Mouse (Mus musculus) hindbrain, embryonic 15.5 days (tissue): Measurements from ENCODE around the gene Hoxa3. TPM values are rescaled to one million over a fixed set of nuclear protein-coding genes. Genes with fewer than 3 reads are reported as not detected.

Experiments used
- ATAC-seq: fragments of 200-750 bp; cut with Nextera tagmentation; 2 replicates; pipeline ENCODE4 v1.8.0; 2017; ENCODE audit warnings: low read depth, moderate number of reproducible peaks, moderate TSS enrichment; ENCODE audit not compliant: low FRiP score
- H3K27ac ChIP-seq: fragments of 300-500 bp; sonication (generic); replicated peaks from 2 replicates; pipeline ENCODE4 v1.5.1; 2015; ENCODE audit warnings: mild to moderate bottlenecking, inconsistent platforms
- H3K27me3 ChIP-seq: fragments of 300-500 bp; sonication (generic); 2 replicates; pipeline ENCODE4 v1.6.1; 2015; ENCODE audit warnings: control low read depth, inconsistent platforms
- H3K36me3 ChIP-seq: fragments of 300-500 bp; sonication (generic); 2 replicates; pipeline ENCODE4 v1.6.1; 2015; ENCODE audit warnings: control low read depth, inconsistent platforms
- H3K4me1 ChIP-seq: fragments of 300-500 bp; sonication (generic); replicated peaks from 2 replicates; pipeline ENCODE4 v1.6.1; 2015; ENCODE audit warnings: control low read depth, inconsistent platforms
- H3K4me2 ChIP-seq: fragments of 300-500 bp; sonication (generic); 2 replicates; pipeline ENCODE4 v1.6.1; 2015; ENCODE audit warnings: moderate library complexity, mild to moderate bottlenecking, inconsistent platforms
- H3K4me3 ChIP-seq: fragments of 300-500 bp; sonication (generic); 2 replicates; pipeline ENCODE4 v1.5.1; 2015; ENCODE audit warnings: mild to moderate bottlenecking, inconsistent platforms
- H3K9ac ChIP-seq: fragments of 300-500 bp; sonication (generic); 2 replicates; pipeline ENCODE4 v1.6.1; 2015; ENCODE audit warnings: inconsistent platforms
- H3K9me3 ChIP-seq: fragments of 300-500 bp; sonication (generic); 2 replicates; pipeline ENCODE4 v1.6.1; 2016; ENCODE audit warnings: control low read depth, inconsistent platforms
- WGBS: fragments of 180-500 bp; shearing (Covaris S2); methylation state at CpG from one replicate; pipeline ENCODE4 v1.1.7; 2015; 5-methylcytosine and 5-hydroxymethylcytosine counted together
- polyA plus RNA-seq: library from polyadenylated mRNA; unstranded; fragments of >200 nt; fragmentation: Nextera tagmentation; extraction: Ambion mirVana; gene quantifications from 2 replicates; pipeline ENCODE4 v1.2.1, GENCODE M21; 2015

Gene Hoxa3
- polyA plus RNA-seq, result 15.7 and 16.3 TPM in 2 replicates

DNA sequence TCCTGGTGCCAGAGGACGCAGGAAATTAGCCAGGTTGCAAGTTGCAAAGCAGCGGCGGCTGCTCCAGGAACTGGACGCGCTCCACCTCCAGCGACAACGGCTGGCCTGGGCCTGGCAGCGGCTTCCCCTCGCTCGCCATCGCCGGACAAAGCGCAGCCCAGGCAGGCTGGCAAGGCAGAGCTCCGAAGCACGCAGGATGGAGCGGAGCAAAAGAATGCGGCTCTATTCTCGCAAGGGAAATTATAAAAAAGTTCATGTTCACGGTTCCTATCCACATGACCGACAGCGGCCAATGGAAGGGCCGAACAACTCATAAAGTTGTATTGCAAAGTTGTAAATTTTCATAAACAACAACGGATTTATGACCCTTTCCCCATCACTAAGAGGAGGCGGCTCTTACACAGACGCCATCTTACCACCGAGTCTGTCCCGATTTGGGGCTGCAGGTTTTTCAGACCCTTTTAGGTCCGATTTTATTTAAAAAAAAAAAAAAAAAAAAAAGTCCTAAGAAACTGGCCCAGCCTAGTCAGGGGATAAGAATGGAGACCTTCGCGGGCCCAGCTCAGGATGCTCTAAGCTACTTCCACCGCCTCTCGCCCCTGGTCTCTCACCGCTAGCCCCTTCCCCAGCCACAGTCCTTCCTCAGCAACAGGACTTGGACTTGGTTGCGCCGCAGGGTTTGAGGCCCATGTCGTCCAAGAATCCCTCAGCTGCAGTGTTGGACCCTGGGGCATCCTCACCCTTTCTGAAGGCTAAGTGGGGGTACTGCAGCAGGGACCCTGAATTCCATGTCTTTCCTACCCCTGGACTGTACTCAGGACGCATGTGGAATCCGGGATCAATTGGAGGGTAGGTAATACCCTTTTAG, at the start of gene Hoxa3, which contains the start of gene Gm28308:
Hoxa3 (minus strand) TSS at position 218 of the 868 bp plus-strand sequence.
Gm28308 (minus strand) TSS at position 221 of the 868 bp plus-strand sequence.
- Histone ChIP-seq H3K4me3 (peak within 1 kb of the TSS; percentile 26), H3K27me3 (peaks cover 87% of the 10 kb centered on the region), H3K4me2 (peak within 1 kb of the TSS; percentile 40), H3K4me1 (peaks cover 19% of the 10 kb centered on the region), H3K9me3 (no peaks in the 10 kb centered on the region), H3K36me3 (no peaks in the 10 kb centered on the region), H3K27ac (peak within 1 kb of the TSS; percentile 46; the same call in 1 of the 2 replicates), H3K9ac (no peak within 1 kb of the TSS)
- WGBS, result 11% methylated on average over 38 of the region's 38 CpGs
- no peak for ATAC-seq

DNA sequence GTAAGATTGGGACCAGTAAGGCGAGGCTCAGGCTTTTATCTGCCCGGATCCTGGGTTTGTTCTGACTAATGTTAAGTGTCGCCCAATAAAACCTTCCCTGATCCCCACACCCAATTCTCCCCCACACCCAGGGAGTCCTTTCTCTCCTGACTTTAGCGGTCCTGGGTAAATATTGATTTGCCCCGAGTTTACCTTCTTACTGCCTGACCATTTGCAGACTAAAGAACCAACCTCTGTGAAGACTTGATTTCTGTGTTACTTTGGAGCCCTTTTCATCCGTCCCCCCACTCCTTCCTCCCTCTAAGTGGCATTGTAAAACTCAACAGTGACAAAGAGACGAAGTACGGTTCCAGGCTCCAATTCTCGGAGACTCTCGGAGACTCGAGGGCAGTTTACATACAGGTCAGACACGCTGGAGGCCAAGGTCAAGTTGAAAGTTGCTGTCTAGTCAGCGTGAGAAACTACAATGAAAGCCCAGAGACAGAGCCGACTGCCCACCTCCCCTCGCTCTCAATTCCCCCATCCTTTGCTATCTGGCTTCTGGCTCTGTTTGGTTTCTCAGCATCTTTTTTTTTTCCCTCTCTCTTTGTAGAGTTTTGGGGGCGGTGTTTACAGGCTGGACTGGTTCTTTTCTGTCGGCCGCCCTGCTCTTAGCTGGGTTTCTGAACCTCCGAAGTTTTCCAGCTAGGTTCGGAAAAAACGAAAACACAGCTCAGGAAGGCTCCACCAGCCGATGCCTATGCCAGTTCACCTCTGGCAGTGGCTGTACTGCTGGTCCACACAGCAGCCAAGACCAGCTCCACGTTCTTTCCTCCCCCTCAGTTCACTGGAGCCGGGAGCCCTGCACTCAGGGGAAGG, 49.6 kb upstream of the Hoxa3 start:
- Histone ChIP-seq H3K36me3 (no peaks in the 10 kb centered on the region), H3K9me3 (no peaks in the 10 kb centered on the region), H3K4me3 (no peak overlapping the region), H3K9ac (no peak overlapping the region), H3K27me3 (peaks cover 79% of the 10 kb centered on the region), H3K27ac (no peak overlapping the region), H3K4me1 (peaks cover 14% of the 10 kb centered on the region), H3K4me2 (no peak overlapping the region)
- 2% methylated on average over 24 of the region's 24 CpGs for WGBS
- no peak for ATAC-seq

- Histone ChIP-seq H3K9me3 (no peaks in the 10 kb centered on the region), H3K27me3 (peaks cover 81% of the 10 kb centered on the region), H3K4me2 (no peak overlapping the region), H3K9ac (no peak overlapping the region), H3K27ac (no peak overlapping the region), H3K4me1 (peaks cover 14% of the 10 kb centered on the region), H3K4me3 (no peak overlapping the region), H3K36me3 (no peaks in the 10 kb centered on the region)
- WGBS, result 4% methylated on average over 9 of the region's 9 CpGs
- no peak for ATAC-seq
Measured at GRCm38 (mm10) chr6:52261751-52262462, 48.8 kb upstream of the Hoxa3 start.

DNA sequence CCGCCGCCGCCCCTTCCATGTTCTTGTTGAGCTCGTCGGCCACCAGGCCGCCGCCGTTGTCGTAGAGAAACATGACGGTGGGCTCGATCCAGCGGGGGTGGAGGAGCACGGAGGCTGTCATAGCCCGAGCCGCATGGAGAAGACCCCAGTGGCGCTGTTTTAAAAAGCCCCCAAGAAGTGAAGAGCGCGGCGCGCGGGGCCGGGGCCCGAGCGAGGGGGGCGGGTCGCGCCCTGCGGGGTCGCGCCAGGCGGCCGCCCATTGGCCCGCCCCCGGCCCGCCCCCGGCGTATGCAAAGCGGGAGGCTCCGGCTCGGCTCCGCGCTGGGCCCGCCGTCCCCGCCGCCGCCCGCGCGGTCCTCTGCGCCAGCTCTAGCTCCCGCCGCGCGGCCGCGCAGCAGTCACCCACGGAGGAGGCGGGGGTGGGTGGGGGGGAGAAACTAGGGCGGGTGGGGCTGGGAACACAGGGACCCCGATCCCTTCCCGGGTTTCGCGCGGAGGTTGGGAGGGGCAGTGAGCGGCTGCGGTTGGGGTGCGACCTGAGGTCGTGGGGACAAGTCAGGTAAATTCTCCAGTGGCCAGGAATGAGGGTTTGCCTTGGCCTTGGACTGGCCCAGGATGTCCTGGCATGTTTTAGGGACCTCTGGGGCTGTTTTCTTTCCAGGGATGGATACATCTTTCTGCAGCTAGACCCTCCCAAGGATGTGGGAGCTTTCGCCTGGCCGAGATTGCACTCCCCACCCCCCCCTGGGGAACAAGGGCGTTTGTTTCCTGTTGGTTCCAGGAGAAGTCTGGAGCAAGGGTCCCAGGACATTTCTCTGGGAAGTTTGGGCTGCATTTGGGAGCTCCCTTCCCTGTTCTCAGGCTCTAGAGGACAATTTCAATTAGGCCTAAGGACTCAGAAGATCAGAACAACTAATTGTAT, 47.8 kb upstream of the Hoxa3 start, which contains the start of gene Hoxa13:
Hoxa13 (minus strand) TSS at position 227 of the 922 bp plus-strand sequence.
- peak within 1 kb of the TSS; percentile 44 for H3K4me2 ChIP-seq
- peaks cover 14% of the 10 kb centered on the region for H3K4me1 ChIP-seq
- H3K9ac ChIP-seq, result no peak within 1 kb of the TSS
- peaks cover 82% of the 10 kb centered on the region for H3K27me3 ChIP-seq
- H3K9me3 ChIP-seq, result no peaks in the 10 kb centered on the region
- WGBS, result under 1% methylated on average over 50 of the region's 72 CpGs
- no peak within 1 kb of the TSS for H3K27ac ChIP-seq
- no peaks in the 10 kb centered on the region for H3K36me3 ChIP-seq
- ATAC-seq, result no peak
- peak within 1 kb of the TSS; percentile 17 for H3K4me3 ChIP-seq

DNA sequence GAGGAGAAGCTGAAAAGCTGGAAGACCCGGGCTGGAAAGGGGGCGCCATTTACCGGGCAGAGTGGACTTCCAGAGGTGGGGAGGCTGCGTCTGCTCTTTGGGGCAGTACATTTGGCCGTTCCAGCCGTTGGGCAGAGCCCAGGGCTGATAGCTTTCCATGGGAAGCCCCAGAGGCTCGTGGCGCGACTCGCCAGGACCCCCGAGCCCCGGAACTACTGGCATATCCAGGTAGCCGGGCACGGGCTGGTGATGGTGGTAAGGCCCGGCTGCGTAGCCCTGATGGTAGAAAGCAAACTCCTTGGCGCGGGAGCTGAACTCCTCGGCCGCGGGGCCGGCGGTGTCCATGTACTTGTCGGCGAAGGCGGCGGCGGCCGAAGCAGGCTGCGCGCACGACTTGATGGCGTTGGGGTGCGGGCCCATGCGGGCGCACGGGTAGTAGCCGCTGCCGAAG, 46.7 kb upstream of the Hoxa3 start:
- no peak overlapping the region for H3K4me3 ChIP-seq

DNA sequence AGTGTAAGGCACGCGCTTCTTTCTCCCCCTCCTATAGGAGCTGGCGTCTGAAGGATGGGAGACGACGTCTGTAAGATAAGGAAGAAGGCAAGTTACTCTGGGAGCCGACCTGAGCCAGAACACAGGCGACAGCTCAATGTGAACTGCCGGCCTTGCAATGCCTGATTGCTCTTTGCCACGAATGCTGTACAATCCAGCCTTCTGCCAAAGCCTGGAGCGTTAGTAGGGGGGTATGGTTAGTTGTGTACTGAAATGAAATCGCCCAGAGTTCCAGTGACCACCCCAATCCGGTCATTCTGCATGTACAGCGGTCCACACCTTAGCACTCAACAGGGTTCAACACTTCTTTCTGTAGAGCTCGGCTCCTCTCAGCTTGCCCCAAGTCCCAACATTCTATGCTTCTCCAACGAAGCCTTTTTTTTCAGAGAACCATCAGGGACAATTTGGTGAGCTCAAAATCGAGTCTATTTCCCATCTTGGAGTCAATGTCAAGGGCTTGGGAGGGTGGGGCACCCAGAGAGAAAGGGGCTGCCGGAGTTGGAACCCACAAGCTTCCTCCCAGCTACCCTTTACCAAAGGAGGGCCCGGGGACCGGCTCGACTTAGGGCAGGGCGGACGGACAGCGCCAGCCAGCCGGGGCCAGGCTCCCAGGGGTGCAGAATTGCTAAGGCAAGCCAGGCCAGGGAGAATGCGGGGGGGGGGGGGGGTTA, 46.1 kb upstream of the Hoxa3 start:
- Histone ChIP-seq H3K27me3 (peaks cover 77% of the 10 kb centered on the region), H3K4me2 (no peak overlapping the region), H3K9ac (no peak overlapping the region), H3K4me1 (peaks cover 14% of the 10 kb centered on the region), H3K36me3 (no peaks in the 10 kb centered on the region), H3K4me3 (no peak overlapping the region), H3K27ac (no peak overlapping the region), H3K9me3 (no peaks in the 10 kb centered on the region)
- no peak for ATAC-seq
- 2% methylated on average over 25 of the region's 25 CpGs for WGBS

More for the DNA sequence above, 46.7 kb upstream of the Hoxa3 start:
- peaks cover 80% of the 10 kb centered on the region for H3K27me3 ChIP-seq
- no peaks in the 10 kb centered on the region for H3K36me3 ChIP-seq
- H3K4me1 ChIP-seq, result peaks cover 14% of the 10 kb centered on the region
- no peaks in the 10 kb centered on the region for H3K9me3 ChIP-seq
- H3K9ac ChIP-seq, result no peak overlapping the region
- peak overlapping the region; percentile 44 for H3K4me2 ChIP-seq
- ATAC-seq, result no peak
- H3K27ac ChIP-seq, result no peak overlapping the region
- under 1% methylated on average over 39 of the region's 39 CpGs for whole genome bisulfite sequencing

DNA sequence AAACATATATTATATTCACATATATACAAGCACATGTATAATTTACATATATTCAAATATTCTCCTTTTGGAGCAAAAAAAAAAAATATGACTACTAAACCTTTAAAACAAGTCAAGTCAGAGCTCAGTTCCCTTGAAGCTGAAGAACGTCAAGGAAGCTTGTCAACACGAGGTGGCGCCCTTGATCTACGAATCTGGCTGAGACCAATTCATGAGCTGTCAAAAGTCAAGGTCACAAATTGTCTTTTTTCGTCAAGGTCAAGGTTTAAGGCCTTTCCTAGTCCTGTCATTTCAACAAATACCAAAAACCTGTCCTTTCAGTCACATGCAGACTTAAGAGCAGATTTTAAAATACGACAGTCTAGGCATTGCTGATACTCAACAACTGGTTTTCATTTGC, 43.8 kb upstream of the Hoxa3 start:
- H3K27me3 ChIP-seq, result peaks cover 74% of the 10 kb centered on the region
- no peak for ATAC-seq
- H3K9ac ChIP-seq, result no peak overlapping the region
- peaks cover 14% of the 10 kb centered on the region for H3K4me1 ChIP-seq
- 0% methylated on average over 6 of the region's 6 CpGs for WGBS
- H3K36me3 ChIP-seq, result no peaks in the 10 kb centered on the region
- H3K27ac ChIP-seq, result no peak overlapping the region
- H3K4me2 ChIP-seq, result no peak overlapping the region
- H3K4me3 ChIP-seq, result no peak overlapping the region
- no peaks in the 10 kb centered on the region for H3K9me3 ChIP-seq

GRCm38 (mm10) chr6:52253511-52254500, 40.7 kb upstream of the Hoxa3 start:
- under 1% methylated on average over 59 of the region's 59 CpGs for WGBS

DNA sequence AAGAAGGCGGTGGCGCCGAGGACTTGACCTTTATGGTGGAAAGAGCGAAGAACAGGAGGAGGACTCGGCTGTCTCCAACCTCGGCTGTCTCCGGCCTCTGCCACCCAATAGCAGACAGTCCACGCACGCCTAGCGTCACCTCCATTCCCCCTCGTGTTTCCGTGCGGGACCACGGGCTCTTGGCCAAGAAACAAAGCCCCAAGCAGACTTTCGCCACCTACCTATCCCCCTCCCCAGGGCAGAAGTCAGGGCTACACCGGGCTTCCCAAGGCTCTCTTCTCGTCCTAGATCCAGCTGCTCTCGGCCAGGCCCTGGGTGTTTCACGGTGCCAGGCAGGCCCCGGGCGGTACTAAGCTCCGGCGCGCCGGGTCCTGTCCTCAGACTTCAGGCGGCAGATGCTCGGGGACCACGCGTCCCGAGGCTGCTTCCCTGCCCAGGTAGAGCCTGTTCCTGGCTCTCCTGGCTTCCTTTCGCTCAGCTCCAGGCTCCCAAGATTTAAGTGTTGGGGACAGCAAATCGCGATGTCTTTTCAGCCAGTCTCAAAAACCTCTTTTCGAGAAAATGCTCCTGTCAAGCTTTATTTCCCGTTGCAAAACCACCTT, 39.7 kb upstream of the Hoxa3 start:
- Histone ChIP-seq H3K4me3 (no peak overlapping the region), H3K4me2 (no peak overlapping the region), H3K4me1 (no peaks in the 10 kb centered on the region), H3K36me3 (no peaks in the 10 kb centered on the region), H3K27ac (no peak overlapping the region), H3K9me3 (no peaks in the 10 kb centered on the region), H3K9ac (no peak overlapping the region), H3K27me3 (peaks cover 85% of the 10 kb centered on the region)
- WGBS, result under 1% methylated on average over 35 of the region's 35 CpGs
- ATAC-seq, result no peak

More at GRCm38 (mm10) chr6:52253511-52254500, 40.7 kb upstream of the Hoxa3 start:
- H3K36me3 ChIP-seq, result no peaks in the 10 kb centered on the region
- ATAC-seq, result no peak
- H3K27me3 ChIP-seq, result peaks cover 85% of the 10 kb centered on the region
- no peak overlapping the region for H3K27ac ChIP-seq
- H3K9me3 ChIP-seq, result no peaks in the 10 kb centered on the region
- no peak overlapping the region for H3K4me3 ChIP-seq
- H3K4me2 ChIP-seq, result no peak overlapping the region
- no peaks in the 10 kb centered on the region for H3K4me1 ChIP-seq
- no peak overlapping the region for H3K9ac ChIP-seq
